Mouse (Mus musculus): ENCODE data around the gene Rin2.
A peak's percentile ranks its signal among the peaks of the same experiment; 100 is the strongest.

The Rin2 gene

DNA sequence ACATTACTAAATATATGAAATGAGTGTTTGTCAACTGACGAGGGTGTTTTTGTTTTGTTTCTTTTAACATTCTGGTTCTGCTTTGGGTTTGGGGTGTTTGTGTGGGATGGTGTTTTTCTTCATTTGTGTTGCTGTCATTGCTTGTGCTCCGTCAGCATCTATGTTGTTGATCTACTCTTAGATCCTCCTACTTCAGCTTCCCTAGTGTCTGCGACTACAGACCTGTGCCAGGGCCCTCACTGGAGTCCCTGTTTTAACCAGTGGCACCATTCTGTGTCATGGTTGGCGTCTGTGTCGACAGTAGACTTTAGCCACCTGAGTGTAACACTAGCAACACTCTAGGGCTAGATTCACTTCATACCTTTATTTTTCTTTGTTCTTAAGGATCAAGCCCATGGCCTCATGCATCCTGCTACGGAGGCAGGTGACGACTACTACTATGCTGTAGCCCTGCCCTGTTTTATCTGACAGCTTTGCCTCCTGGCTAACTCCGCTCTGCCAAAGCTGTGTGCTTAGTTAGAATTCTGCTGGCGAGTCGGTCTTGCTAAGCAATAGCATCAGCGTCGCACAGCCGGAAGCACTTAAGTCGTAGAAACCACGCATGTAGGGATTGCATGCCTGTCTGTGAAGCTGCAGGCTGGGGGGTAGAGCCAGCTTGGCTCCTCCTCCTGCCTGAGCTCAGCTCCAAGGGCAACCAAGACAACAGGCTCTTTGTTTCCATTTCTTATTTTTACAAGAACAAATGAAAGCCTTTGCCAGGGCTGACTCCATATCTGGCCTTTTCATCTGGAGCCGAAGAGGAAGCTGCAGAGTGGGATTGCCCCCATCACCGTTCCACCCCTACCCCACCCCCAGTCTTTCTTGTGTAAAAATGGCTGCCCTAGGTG, 157.2 kb downstream of the Rin2 start:
- peak; percentile 40 to 51 for DNase-seq

DNA sequence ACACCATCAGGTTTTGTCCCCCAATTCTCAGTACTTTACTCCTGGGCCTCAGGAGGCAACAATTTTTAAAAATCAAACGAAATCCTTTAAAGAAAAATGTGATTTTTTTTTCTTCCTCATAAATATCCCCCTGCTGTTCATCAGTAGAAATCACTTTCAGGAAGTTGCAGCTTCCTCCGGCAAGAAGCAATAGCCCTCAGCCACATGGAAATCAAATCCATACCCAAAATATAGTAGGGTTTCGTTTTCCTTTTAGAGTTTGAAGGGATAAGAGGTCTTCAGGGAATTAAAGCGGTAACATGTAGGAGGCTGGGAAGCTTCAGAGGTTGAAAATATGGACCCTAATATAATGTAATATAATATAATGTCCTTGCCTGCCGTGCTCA, 157.8 kb downstream of the Rin2 start:
- no peak for DNase-seq

DNA sequence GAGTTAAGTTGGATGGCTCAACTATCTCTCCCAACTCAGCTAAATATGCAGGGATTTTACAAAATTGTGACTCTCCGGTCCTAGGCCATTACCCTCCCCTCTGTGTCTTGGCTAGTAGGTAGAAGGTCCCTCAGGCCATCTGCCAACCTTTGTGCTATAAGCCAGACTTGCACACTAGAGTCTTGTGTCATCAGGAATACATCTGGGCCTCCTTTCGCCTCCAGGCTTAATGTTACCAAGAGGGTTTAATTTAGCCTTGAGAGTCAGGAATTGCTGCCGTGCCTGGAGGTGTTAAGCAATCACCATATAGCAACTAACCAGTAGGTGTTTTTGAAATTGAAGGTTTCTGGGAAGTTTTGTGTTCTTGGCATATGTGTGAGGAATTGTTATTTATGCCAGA, 158.3 kb downstream of the Rin2 start:
- DNase-seq, result no peak

DNA sequence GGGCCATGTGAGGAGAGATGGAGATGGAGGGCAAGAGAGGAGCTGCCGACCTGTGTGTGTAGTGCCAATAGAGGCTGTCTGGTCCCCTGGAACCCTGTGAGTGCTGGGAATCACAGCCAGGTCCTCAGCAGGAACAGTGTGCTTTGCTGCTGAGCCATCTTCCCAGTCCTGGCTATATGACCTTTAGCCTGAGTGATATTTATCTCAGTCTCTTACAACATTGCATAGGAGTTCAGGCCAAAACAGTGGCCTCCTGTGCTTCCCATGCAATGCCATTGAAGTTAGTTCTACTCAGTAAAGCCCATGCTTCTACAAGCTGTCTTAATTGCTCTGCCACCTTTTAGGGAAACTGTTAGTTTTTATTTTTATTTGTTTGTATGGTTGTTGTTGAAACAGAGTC, 160.9 kb downstream of the Rin2 start:
- no peak for DNase-seq

DNA sequence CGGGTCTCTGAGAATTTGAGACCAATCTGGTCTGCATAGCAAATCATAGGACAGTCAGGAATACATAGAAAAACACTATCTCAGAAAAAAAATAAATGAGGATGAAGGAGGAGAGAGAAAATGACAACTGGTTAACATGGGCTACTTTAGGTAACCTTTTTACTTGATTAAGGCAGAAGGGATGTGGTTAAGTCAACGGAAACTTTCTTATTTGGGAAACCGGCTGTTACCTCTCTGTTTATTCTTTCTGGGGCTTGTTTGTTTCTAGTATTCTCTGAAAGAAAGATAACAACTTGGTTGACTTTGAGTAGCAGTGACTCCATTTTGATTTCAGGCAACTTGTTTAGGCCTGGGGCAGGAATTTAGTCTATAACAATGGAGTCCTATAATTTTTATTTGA, 163.7 kb downstream of the Rin2 start:
- DNase-seq, result no peak

DNA sequence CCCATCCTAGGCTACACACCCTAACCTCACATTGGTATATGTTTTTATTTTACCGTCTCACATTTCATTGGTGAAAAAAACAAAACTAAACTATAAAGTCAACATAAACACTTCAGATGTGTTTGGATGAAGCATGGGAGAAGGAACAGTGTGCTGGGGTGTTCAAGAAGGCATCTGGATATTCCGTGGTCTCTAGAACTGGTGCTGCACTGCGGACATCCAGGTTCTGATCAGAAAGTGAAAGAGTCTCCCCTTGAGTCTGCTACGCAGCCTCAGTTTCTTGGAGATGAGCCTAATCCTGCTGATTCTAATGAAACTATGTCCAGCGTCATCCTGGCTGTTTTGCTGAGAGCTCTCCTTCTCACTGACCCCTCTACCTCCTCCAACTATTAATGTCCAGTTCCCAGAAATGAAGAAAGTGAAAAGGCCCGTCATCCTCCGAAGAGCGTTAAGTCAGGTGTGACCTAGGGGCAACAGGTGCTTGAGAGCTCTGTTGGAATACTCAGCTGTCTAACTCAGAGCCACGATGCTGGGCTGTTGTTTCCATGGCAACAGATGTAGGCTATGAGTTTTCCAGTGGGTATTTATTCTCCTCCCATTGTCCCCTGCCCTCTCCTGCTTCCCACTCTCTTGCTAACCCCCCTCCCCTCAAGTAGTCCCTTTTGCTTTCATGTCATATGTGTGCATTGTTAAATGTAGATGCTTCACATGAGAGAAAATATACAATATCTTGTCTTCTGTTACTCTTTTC, 164.7 kb downstream of the Rin2 start:
- no peak for DNase-seq

DNA sequence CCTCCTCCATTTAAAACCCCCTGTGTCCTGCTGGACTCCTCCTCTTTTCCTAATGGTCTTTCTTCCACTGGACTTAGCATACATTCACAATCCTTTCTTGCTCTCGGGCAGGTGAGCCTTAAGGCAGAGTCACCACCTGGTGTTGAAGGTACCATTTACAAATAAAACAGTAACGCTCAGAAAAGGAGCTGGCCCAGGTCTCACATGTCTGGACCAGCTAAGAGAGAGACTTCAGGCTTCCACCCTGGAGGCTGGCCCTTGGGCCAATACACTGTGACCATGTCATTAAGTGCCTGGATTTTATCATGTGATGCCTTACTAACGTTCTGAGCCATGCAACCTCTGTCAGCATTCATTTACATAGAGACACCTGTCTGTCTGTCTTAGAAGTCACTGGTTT, 165.3 kb downstream of the Rin2 start:
- no peak for DNase-seq

DNA sequence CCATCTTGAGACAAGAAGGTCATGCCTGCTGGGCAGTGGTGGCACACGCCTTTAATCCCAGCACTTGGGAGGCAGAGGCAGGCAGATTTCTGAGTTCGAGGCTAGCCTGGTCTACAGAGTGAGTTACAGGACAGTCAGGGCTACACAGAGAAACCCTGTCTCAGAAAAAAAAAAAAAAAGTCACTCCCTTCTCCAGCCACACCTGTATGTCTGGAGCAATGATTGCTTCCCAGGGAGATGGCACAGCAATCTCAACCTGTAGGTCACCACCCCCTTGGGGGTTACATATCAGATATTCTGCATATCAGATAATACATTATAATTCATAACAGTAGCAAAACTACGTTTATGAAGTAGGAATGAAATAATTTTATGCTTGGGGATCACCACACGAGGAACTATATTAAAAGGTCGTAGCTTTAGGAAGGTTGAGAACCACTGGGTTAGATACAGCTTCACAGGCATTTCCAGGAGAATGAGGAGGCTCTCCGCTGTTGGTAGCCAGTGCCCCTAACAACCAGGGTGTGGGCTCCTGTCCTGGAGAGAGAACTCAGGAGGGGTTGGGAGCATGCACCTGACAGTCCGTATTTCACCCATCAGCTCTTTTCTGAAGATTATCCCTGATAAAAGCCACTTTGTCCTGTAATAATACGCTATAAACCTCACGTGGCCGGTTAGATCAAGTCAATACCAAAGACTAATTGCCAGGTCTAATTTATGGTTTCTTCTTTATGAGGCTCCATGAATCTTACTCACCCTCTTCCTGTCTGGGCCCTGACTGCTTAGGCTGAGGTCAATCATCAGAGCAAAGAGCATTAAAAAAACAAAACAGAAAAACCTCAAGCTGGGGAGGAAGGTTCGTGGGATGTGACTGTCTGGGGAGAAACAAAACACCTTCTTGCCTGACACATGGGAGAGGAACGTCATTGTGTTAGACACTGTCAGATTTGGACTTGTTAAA, 166.2 kb downstream of the Rin2 start:
- no peak for DNase-seq

DNA sequence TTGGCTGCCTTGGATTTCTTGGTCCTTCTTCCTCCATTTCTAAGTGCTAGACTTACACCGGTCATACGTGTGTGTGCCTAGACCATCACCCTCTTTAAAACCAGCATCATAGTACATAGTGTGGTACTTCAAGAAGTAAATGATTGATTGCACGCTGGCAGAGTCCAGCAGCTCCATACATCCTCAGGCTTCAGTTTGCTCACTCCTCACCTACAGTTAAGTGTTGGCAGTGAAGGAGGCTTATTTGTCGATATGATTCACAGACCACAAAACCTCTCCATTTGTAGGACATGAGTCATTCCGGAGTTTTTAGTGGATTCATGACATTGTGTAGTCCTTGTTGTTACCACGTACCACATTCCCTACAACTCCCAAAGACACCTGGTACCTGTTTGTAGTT, 168.3 kb downstream of the Rin2 start:
- DNase-seq, result no peak

DNA sequence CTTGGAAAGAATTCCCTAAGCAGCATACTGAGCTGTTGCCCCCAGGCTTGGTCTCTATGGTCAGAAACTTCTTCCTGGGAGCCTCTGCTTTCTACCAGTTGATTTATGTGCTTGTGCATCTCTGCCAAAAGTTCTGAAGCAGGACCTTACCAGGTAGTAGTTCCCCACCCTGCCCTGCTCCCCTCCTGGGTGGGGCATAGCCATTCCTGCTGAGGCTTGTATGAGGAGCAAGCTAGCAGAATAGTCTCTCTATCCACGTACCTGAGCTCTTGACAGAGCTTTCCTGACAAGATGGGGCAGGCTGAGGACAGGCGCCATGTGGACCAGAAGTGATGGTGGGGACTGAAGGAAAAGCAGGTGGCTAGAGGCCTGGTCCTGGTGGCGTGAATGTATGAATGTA, 171.6 kb downstream of the Rin2 start:
- no peak for DNase-seq

DNA sequence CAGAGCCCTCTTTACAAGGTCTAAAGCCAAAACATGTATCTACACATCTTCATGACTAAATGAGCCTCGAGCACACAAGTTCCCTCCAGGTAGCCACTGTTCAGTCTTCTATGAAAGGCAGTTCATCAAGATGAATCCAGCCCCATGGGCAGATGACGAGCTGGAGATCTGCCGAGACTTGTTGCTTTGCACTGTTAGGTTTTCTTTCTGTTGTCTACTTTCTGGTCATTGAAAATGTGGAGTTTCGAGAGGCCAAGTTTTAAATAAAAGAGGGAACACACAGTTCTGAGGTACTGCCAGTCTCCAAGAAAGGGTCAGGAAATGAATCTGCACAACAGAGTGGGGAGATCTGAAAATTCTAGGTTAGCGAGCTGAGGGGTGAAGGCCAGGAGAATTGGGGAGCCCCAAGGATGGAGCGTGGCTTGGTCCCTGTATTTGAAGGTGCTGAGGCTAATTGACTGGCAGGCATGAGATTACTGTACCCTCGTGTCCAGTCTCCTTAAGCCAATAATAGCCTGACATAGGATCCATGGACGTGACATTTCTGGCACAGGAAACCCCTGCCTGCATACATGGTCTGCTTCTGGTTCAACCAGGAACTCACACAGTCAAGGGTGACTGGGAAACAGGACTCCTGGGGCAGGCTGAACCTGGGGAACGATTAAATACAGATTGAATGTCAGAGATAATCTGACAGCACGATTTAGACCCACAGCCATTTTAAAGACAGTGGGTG, 174.3 kb downstream of the Rin2 start:
- no peak for DNase-seq

DNA sequence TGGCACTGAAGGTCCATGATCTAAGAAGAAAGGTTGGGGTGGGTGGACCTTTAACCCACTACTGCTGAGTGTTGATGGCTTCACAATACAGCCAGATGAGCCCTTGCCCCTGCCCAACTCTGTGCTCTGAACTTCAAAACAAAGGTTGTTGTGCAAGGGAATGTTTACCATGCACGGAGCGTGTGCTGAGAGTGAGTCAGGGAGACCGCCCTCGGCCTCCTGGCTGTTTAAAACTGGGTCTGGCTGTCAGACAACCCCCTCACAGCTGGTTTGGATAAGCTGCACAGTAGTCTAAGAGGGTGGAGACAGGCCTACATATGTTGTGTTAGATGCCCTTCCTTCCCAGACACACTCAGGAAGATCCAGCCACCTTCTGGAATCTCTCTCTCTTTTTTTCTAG, 175.8 kb downstream of the Rin2 start:
- DNase-seq, result no peak

DNA sequence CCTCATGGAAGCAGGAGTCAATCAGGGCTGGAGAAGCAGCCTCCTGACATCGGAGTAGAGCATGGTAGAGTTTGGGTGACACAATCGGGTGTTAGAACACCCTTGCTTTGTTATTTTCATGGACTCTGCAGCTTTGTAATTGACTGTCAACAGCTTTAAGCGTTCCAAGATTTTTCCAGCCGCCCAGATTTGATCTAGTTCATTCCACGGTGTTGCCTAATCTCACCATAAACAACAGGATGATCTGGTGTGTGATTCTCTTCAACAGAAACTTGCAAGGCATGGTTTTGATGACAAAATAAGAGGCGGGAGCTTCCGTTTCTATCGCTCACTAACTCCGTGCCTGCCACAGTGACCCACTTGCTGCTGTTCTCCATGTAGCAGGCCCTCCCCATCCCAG, 180.8 kb downstream of the Rin2 start:
- no peak for DNase-seq

DNA sequence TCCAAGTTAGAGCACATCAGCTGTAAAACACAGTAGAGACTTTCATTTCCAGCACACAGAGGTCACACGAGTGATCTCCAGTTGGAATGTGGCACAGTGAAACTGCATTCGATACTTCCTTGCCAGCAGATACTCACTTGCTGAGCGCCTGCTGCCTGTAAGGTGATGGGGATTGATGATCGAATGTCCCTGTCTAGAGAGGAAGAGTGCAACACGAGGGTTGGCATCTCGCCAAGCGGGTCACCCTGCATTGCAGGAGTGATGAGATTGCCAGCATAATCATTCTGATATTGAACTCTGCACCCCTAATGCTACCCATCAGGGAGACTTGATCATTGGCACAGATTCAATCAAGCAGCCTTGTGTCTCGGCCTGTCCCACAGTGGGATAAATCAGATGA, 182.8 kb downstream of the Rin2 start:
- peak; percentile 32 to 33 for DNase-seq

DNA sequence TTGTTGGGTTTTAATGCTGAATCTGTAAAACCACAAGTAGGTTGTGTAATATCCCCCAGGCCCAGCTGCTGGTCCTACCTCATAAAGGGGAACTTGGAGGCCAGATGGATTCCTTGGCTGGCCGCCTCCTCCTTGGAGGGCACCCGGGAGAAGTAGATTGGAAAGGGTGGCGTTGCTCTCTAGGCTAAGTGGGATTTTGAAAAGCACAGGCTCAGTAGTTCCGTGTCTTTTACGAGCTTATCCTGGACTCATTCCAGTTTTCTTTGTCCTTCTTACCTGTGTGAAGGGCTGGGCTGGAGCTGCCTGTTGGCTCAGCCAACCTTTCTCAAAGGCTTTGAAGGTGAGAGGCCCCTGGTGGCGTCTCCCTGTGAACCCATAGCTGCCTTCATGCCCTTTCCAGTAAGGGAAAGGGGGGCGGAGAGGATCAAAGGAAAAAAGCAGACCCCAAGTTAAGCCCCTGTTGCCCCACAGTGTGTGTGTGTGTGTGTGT, 184.5 kb downstream of the Rin2 start:
- DNase-seq, result peak; percentile 57 to 81

DNA sequence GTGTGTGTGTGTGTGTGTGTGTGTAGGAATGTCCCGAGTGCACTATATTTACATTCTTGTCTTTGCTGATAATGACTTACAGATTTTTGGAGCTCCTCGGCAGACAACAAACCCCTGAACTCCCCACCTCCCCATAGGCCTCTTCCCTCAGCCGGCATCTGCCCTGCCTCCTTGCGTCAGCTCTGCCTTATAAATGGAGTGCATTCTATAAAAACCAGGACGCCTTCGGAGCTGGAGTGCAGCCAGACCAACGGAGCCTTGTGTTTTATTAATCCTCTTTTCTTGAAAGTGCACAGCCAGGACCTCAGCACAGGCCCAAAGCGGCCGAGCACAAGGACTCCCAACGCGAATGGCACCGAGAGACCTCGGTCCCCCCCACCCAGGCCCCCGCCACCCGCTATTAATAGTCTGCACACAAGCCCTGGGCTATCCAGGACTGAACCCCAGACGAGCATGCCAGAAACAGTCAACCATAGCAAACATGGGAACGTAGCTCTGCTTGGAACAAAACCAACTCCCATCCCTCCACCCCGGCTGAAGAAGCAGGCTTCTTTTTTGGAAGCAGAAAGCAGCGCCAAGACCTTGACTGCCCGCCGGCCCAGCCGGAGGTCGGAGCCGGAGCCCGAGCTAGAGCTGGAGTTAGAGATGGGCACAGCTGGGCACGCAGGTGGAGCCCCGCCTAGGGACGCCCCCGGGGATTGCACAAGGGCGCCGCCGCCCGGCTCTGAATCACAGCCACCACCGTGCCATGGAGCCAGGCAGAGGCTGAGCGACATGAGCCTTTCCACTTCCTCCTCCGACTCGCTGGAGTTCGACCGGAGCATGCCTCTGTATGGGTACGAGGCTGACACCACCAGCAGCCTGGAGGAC, 185.2 kb downstream of the Rin2 start:
- DNase-seq, result peak; percentile 89 to 90

DNA sequence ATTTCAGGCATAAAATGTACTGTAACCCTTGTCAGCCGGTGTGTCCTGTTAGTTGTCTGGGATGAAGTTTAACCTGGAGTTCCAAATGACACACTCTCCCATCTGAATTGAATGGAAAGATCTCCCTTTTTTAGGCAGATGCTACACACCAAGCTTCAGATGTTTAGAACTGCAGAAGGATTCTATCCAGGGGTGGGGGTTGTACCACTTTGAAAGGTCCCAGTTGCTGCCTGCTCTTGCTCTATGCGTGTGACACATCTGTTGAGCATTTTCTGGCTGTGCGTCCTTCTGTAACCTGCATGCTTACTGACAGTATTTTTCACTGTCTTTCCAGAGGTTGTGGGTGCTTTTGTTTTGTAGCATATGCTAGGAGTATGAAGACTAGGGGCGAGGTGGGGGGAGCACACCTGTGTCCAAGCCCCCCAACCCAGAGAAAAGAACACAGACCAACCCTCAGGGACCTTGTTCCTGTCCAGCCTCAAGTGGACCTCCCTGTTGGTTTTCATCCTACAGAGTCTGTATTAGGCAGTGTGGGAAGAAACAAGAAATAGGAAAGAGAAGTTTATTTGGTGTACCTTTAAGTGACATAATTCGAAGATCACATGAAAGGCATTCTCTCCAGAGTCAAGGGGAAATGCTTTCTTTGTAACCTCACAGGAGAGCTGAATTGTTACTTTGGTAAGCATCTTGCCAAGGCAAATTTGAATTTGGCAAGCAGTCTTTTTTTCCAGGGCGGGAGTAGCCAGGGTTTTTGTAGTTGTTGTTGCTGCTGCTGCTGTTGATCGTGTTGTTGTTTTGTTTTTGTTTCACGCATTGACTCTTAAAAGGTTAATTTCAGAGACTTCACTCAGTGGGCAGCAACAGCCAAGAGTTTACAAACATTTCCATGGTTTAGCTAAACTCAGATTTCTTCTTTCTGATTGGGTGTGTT, 186.4 kb downstream of the Rin2 start:
- DNase-seq, result peak; percentile 34 to 45

DNA sequence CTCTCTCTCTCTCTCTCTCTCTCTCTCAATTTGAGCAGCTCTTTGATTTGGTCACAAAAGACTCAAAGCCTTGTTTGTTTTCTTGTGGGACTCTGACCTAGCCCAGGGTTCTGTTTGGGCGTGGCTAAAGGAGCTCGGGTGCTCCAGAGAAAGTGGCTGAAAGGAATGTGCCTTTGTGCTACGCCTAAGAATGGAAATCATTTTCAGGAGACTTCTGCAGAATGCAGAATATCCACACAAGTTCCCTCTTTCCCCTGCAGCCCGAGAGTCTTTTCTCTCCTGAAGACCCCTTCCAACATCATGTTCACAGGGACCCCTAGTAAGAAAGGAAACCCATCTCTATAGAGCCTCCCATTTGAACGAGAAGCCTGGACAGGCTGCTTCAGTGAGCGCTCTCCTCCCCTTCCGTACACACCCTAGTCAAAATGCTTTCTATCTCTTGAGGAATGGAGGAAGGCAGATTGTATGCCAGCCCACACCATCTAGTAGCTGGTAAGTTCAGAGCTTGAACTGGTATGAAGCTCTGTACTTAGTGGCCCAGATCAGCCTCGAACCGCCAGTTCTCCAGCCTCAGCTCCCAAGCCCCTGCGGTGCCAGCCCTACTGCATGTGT, 187.3 kb downstream of the Rin2 start:
- DNase-seq, result peak; percentile 77 to 82

DNA sequence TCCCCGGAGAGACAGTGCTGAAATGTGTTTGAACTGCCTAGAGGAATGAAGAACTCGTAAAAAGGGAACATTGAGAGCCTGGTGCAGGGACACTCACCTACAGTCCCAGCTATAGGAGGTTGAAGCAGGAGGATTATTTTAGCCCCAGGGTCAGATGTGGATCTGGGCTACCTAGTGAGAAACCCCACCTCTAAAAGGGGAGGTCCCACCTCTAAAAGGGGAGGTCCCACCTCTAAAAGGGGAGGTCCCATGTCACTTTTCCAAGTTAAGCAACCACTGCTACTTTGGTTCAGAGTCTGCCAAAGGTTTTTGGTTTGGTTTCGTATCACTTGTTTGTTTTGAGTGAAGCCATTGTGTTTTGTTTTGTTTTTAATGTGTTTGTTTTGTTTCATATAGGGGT, 190.3 kb downstream of the Rin2 start:
- no peak for DNase-seq

DNA sequence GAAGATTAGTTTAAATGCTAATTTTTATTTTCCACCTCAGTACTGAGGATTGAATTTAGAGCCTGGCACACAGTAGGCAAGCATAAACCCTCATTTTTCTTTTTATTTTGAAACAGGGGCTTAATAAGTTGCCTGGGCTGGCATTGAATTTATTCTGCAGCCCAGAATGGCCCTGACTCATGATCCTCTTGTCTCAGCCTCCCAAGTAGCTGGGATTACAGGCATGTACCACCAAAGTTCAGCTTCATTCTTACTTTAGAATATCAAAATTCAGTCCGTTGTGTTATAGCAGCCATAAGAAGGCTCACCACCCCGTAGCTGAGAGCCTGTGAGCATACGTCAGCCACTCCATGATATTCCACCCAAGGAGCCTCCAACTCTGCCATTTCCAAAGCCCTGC, 191.2 kb downstream of the Rin2 start:
- DNase-seq, result no peak

Measured in kidney, adult 8-10 months (tissue).